19 mouse cellular contexts compared by ENCODE assay signal in genomic region chr8:9245994-9246393, GRCm38 (mm10).
DNase-seq lines count a peak whose midpoint lies in the region; ATAC-seq lines count a peak whose summit lies in the region.
"Had no signal": no experiment of that assay in that cellular context is flagged by ENCODE, and none has a peak within 500 bp of the region (broad histone marks: within the 10 kb centered on the region; RNA-seq: fewer than 3 reads in every experiment).

No protein-coding gene starts in this region.

- H3K27ac ChIP-seq in forebrain, embryonic 12.5 days: no peak overlapping the region
- H3K27ac ChIP-seq: forebrain, embryonic 15.5 days; hindbrain, embryonic 12.5 days; macrophage; stomach, postnatal 0 days had no signal

- intact Hi-C loops in heart, postnatal 36 days (cut with DNase I): no loop called here

- no peaks in the 10 kb centered on the region for H3K36me3 ChIP-seq in forebrain, embryonic 12.5 days (replicated peaks)
- H3K36me3 ChIP-seq: forebrain, embryonic 15.5 days; hindbrain, embryonic 12.5 days had no signal

- H3K9me3 ChIP-seq in forebrain, embryonic 12.5 days: no peaks in the 10 kb centered on the region
- H3K9me3 ChIP-seq: forebrain, embryonic 15.5 days; hindbrain, embryonic 12.5 days had no signal

- no peak overlapping the region for H3K9ac ChIP-seq in forebrain, embryonic 12.5 days
- H3K9ac ChIP-seq: forebrain, embryonic 15.5 days; hindbrain, embryonic 12.5 days had no signal

- no peak for ATAC-seq in forebrain, embryonic 12.5 days (ENCODE audit: low FRiP score)
- ATAC-seq: forebrain, embryonic 15.5 days; intestine, postnatal 0 days had no signal

- H3K4me1 ChIP-seq in forebrain, embryonic 12.5 days: peaks cover 23% of the 10 kb centered on the region

- H3K4me3 ChIP-seq in forebrain, embryonic 12.5 days (replicated peaks): no peak overlapping the region
- H3K4me3 ChIP-seq: forebrain, embryonic 15.5 days; hindbrain, embryonic 12.5 days had no signal

- H3K27me3 ChIP-seq in forebrain, embryonic 12.5 days: no peaks in the 10 kb centered on the region
- H3K27me3 ChIP-seq: CH12.LX; forebrain, embryonic 15.5 days; hindbrain, embryonic 12.5 days had no signal

- WGBS in forebrain, embryonic 12.5 days: 36% methylated on average over 5 of the region's 5 CpGs

- peak; percentile 85 for DNase-seq in heart, adult 11 months
- DNase-seq in heart, postnatal 36 days: no peak
- DNase-seq in retina, postnatal 1 day: peak; percentile 24
- no peak for DNase-seq in retina, embryonic 14.5 days (ENCODE audit: low spot score)
- peak; percentile 80 to 82 for DNase-seq in cerebellum, postnatal 36 days
- DNase-seq in thymus, postnatal 25 days: no peak
- DNase-seq: kidney, postnatal 25 days; layer of hippocampus, adult 9-11 months; lung, adult 2 months; thymus, postnatal 14 days had no signal

- no peak overlapping the region for H3K4me2 ChIP-seq in forebrain, embryonic 12.5 days
- H3K4me2 ChIP-seq: forebrain, embryonic 15.5 days; hindbrain, embryonic 12.5 days; liver, embryonic 11.5 days; midbrain, embryonic 11.5 days had no signal

Comparison
In these comparisons a context has a peak if more than half of its experiments do, and no peak if none do; other contexts are left out.
1. DNase-seq: peak in heart, adult 11 months (single experiment), retina, postnatal 1 day (single experiment) and cerebellum, postnatal 36 days (2 of 2); none in heart, postnatal 36 days (0 of 2), retina, embryonic 14.5 days (single experiment) and thymus, postnatal 25 days (single experiment).